Mouse (Mus musculus): ENCODE measurements around the gene Psmb3.

DNA sequence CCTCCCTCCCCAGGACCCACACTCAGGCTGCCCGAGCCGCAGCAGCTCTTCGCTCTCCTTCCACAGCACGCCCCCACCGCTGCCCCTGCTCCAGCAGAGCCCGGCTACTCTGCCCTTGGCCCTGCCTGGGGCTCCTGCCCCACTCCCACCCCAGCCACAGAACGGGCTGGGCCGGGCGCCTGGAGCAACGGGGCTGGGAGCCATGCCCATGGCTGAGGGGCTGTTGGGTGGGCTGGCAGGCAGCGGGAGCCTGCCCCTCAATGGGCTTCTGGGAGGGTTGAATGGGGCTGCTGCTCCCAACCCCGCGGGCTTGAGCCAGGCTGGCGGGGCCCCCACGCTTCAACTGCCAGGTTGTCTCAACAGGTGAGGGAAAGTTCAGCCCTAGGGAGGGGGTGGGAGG lies 24.9 kb upstream of the Psmb3 start:
- TF ChIP-seq CTCF (IDR thresholded peaks at IDR 0.05; ENCODE audit: extremely low read depth, insufficient read length, insufficient replicate concordance, low read depth, low read length) (no peak), POLR2A (IDR thresholded peaks at IDR 0.05; ENCODE audit: low read depth, low read length) (no peak)
